Mouse (Mus musculus) heart, postnatal 0 days (tissue): ENCODE results near the gene Ccdc62. TPM values are rescaled to one million over a fixed set of nuclear protein-coding genes. Genes with fewer than 3 reads are reported as not detected.

Experiments
- ATAC-seq: fragments of 200-750 bp; cut with Nextera tagmentation; 2 replicates; pipeline ENCODE4 v1.8.0; 2017; ENCODE audit warnings: low read depth, moderate number of reproducible peaks, moderate library complexity; ENCODE audit not compliant: insufficient read depth
- DNase-seq: peaks from one replicate; pipeline ENCODE4 v3.0.0-alpha.2; 2016; ENCODE audit warnings: low spot score
- H3K27ac ChIP-seq: fragments of 300-500 bp; sonication (generic); 2 replicates; pipeline ENCODE4 v1.5.1; 2014; ENCODE audit warnings: low read depth, mild to moderate bottlenecking
- H3K27me3 ChIP-seq: fragments of 300-500 bp; sonication (generic); 2 replicates; pipeline ENCODE4 v1.6.1; 2014; ENCODE audit warnings: low read length, mixed read lengths; ENCODE audit not compliant: control insufficient read depth, insufficient read depth
- H3K36me3 ChIP-seq: fragments of 300-500 bp; sonication (generic); replicated peaks from 2 replicates; pipeline ENCODE4 v1.6.1; 2014; ENCODE audit warnings: low read length, mixed read lengths; ENCODE audit not compliant: control insufficient read depth, insufficient read depth
- H3K4me1 ChIP-seq: fragments of 300-500 bp; sonication (generic); 2 replicates; pipeline ENCODE4 v1.6.1; 2014; ENCODE audit warnings: antibody characterized with exemption; ENCODE audit not compliant: control insufficient read depth, insufficient read depth
- H3K4me2 ChIP-seq: fragments of 300-500 bp; sonication (generic); 2 replicates; pipeline ENCODE4 v1.6.1; 2014; ENCODE audit warnings: low read depth, mild to moderate bottlenecking, low read length, moderate library complexity
- H3K4me3 ChIP-seq: fragments of 300-500 bp; sonication (generic); 2 replicates; pipeline ENCODE4 v1.5.1; 2014; ENCODE audit warnings: low read depth, low read length
- H3K9ac ChIP-seq: fragments of 300-500 bp; sonication (generic); replicated peaks from 2 replicates; pipeline ENCODE4 v1.6.1; 2014; ENCODE audit warnings: low read depth, low read length, mixed read lengths
- H3K9me3 ChIP-seq: fragments of 300-500 bp; sonication (generic); replicated peaks from 2 replicates; pipeline ENCODE4 v1.6.1; 2016; ENCODE audit warnings: low read length; ENCODE audit not compliant: control insufficient read depth
- CTCF ChIP-seq: IDR thresholded peaks from 2 replicates; pipeline ENCODE4 v1.5.1; 2016; ENCODE audit warnings: antibody characterized with exemption, control low read depth, low read depth
- EP300 ChIP-seq: IDR thresholded peaks from 2 replicates; pipeline ENCODE4 v1.6.1; 2016; ENCODE audit warnings: antibody characterized with exemption, low read depth
- WGBS: fragments of 180-500 bp; shearing (Covaris S2); extraction: QIAGEN DNeasy Blood & Tissue Kit; methylation state at CpG from one replicate; pipeline ENCODE4 v1.1.7; 2014; 5-methylcytosine and 5-hydroxymethylcytosine counted together
- polyA plus RNA-seq: library from polyadenylated mRNA; unstranded; fragments of >200 nt; fragmentation: Nextera tagmentation; extraction: Ambion mirVana; gene quantifications from 2 replicates; pipeline ENCODE4 v1.2.1, GENCODE M21; 2015
- total RNA-seq: library from RNA; depleted of rRNA; stranded (reverse); fragments of >200 nt; gene quantifications from 2 replicates; pipeline ENCODE4 v1.2.3, GENCODE M21; 2014; ENCODE audit warnings: low replicate concordance

The Ccdc62 gene
- total and polyA plus RNA-seq, 2 experiments from 2014 or later: 5.8 to 11.5 TPM

DNA sequence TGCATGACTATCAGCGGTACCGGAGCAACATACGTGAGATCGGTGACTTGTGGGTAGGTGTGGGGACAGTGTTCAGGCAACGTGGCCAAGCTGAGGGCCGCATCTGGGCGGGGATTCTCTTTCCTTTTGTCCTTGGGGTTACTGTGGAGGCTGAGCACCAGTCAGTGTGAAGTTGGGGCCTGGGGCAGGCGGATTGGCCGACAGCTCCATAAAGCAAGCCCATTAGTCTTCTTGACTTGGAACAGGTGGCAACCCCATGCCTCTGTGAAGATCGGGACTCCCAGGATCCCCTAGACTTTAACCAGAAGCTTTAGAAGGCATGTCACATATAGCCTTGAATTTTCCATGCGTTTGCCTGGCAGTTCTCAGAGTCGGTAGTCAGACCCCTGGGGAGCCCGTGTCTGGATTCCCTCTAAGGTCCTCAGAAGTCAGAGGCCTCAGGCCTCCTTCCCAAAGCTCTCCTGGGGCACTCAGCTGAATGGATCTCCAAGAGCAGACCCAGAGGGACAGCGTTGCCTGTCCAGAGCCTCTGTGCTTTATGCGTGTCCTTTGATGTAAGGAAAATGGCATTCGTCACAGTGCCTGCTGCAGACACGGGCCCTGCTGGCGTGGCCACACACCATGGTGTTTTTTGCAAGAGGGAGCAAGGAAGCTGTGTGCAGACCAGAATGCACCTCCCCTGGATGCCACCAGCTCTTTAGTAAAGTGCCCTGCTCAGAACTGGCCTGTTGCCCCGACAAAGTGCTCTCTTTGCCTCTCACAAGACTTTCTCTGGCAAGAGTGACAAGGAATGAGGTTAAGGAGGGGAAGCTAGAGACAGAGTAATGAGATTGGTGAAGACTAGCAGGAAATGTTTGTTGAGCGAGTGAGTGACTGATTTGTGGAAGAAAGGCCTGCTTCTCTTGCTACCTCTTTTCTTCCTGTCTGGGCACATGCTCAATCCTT, 59.7 kb downstream of the Ccdc62 start:
- no peak overlapping the region for H3K9ac ChIP-seq
- no peak overlapping the region for H3K4me2 ChIP-seq
- no peak overlapping the region for H3K4me3 ChIP-seq
- no peak for ATAC-seq
- H3K9me3 ChIP-seq: no peaks in the 10 kb centered on the region
- no peak for TF ChIP-seq EP300
- TF ChIP-seq CTCF: no peak
- DNase-seq: no peak
- no peaks in the 10 kb centered on the region for H3K27me3 ChIP-seq
- WGBS: 76% methylated on average over 20 of the region's 20 CpGs
- H3K4me1 ChIP-seq: peaks cover 38% of the 10 kb centered on the region
- no peak overlapping the region for H3K27ac ChIP-seq
- no peaks in the 10 kb centered on the region for H3K36me3 ChIP-seq

GRCm38 (mm10) chr5:123991321-123991720, 60.8 kb downstream of the Ccdc62 start:
- DNase-seq: no peak

DNA sequence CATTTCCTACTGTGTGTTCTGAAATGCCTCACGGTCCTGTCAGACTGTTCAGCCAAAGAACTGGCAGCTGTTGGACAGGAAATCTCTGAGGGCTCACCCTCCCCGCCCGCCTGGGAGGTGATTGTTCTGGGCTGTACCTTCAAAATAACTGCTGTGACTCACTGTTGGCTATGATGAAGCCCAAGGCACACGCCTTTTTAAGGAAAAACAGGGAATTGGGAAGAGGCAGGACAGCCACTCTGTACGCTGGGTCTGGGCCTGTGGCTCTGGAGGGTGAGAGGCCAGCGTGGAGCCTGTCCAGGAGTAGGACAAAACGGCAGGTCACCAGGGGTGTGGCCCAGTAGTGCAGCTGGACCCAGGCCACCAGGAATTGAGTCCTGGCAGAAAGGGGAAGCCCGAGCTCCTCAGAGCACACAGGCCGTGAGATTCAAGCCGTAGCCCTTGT, 61.7 kb downstream of the Ccdc62 start:
- Histone ChIP-seq H3K4me3 (no peak overlapping the region), H3K9ac (0 out of 2 replicates have a peak overlapping the region, but pooled peaks have one; percentile 13), H3K36me3 (peaks cover 8% of the 10 kb centered on the region; the same call in 1 of the 2 replicates), H3K9me3 (no peaks in the 10 kb centered on the region), H3K4me2 (no peak overlapping the region; the same call in 1 of the 2 replicates), H3K27ac (peak overlapping the region; percentile 90), H3K27me3 (no peaks in the 10 kb centered on the region), H3K4me1 (peaks cover 22% of the 10 kb centered on the region)
- peak; percentile 81 for DNase-seq
- ATAC-seq: peak; percentile 69
- 38% methylated on average over 10 of the region's 10 CpGs for WGBS
- TF ChIP-seq CTCF (no peak), EP300 (no peak)

More at GRCm38 (mm10) chr5:123991321-123991720, 60.8 kb downstream of the Ccdc62 start:
- H3K4me1 ChIP-seq: peaks cover 28% of the 10 kb centered on the region
- H3K9me3 ChIP-seq: no peaks in the 10 kb centered on the region
- H3K36me3 ChIP-seq: no peaks in the 10 kb centered on the region
- H3K27ac ChIP-seq: peak overlapping the region; percentile 90; the same call in 1 of the 2 replicates
- TF ChIP-seq CTCF: no peak
- no peak for TF ChIP-seq EP300
- ATAC-seq: no peak
- WGBS: 79% methylated on average over 6 of the region's 6 CpGs
- no peak overlapping the region for H3K4me3 ChIP-seq
- no peaks in the 10 kb centered on the region for H3K27me3 ChIP-seq
- H3K4me2 ChIP-seq: no peak overlapping the region
- H3K9ac ChIP-seq: no peak overlapping the region; the same call in 1 of the 2 replicates

GRCm38 (mm10) chr5:123992794-123993193, 62.3 kb downstream of the Ccdc62 start:
- TF ChIP-seq EP300 (no peak), CTCF (peak; percentile 94)
- H3K4me3 ChIP-seq: no peak overlapping the region
- 0 out of 2 replicates have a peak overlapping the region, but pooled peaks have one; percentile 13 for H3K9ac ChIP-seq
- WGBS: 34% methylated on average over 5 of the region's 5 CpGs
- ATAC-seq: peak; percentile 82
- no peaks in the 10 kb centered on the region for H3K27me3 ChIP-seq
- peaks cover 22% of the 10 kb centered on the region for H3K4me1 ChIP-seq
- peak overlapping the region; percentile 90 for H3K27ac ChIP-seq
- DNase-seq: peak; percentile 78
- no peaks in the 10 kb centered on the region for H3K9me3 ChIP-seq
- H3K4me2 ChIP-seq: no peak overlapping the region
- peaks cover 10% of the 10 kb centered on the region; the same call in 1 of the 2 replicates for H3K36me3 ChIP-seq

DNA sequence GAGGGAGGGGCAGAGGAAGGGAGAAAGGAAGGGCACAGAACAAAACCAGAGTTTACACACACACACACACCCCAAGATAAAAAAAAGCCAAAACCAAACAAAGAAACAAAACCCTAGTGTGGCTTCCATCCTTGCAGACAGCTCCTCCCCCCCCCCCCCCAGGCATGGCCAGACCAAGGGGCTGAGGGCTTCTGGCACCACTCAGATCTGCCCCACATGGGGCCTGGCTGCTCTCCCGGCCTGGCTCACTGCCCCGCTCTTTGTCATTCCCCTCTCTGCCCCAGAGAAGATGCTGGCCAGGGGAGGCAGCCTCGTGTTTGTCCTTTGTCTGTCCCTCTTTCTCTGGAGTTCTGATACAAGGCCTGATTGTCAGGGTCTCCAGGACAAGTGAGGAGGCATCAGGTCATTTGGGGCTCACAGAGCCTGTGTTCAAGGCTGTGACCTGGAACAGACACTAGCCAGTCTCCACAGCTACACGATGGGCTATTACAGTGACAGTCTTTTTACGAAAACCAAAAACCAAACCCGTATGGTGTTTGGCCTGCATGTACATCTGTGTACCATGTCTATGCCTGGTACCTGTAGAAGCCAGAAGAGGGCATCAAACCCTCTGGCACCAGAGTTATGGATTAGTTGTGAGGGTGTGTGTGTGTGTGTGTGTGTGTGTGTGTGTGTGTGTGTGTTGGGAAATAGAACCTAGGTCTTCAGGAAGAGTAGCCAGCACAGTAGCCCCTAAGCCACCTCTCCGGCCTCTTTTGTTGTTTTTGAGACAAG, 63.0 kb downstream of the Ccdc62 start:
- ATAC-seq (peak; percentile 80), DNase-seq (peak; percentile 75)
- H3K27ac ChIP-seq: peak overlapping the region; percentile 79
- peaks cover 22% of the 10 kb centered on the region for H3K4me1 ChIP-seq
- H3K36me3 ChIP-seq: peaks cover 10% of the 10 kb centered on the region; the same call in 1 of the 2 replicates
- H3K9me3 ChIP-seq: no peaks in the 10 kb centered on the region
- 45% methylated on average over 7 of the region's 7 CpGs for WGBS
- TF ChIP-seq CTCF (peak; percentile 30; the same call in 1 of the 2 replicates), EP300 (no peak)
- no peak overlapping the region for H3K4me3 ChIP-seq
- no peak overlapping the region for H3K9ac ChIP-seq
- no peaks in the 10 kb centered on the region for H3K27me3 ChIP-seq
- no peak overlapping the region for H3K4me2 ChIP-seq
